Mouse (Mus musculus) bone marrow macrophage, adult 2 months (primary cell): ENCODE measurements at regions not wholly inside any gene's neighbourhood (a gene's known extent, or its start where the extent isn't known, plus 50 kb on each side); places are given as distances from the start of the nearest gene placed in this dataset.

Experiments
- H3K27ac ChIP-seq: 2 replicates; pipeline ENCODE4 v1.5.1; 2012; ENCODE audit warnings: low read depth, low read length; ENCODE audit not compliant: insufficient read depth
- H3K4me1 ChIP-seq: 2 replicates; pipeline ENCODE4 v1.6.1; 2012; ENCODE audit warnings: low read length; ENCODE audit not compliant: control insufficient read depth, insufficient read depth
- H3K4me3 ChIP-seq: 2 replicates; pipeline ENCODE4 v1.5.1; 2012; ENCODE audit warnings: mild to moderate bottlenecking, low read length, moderate library complexity; ENCODE audit not compliant: insufficient read depth
- CTCF ChIP-seq: IDR thresholded peaks from 2 replicates; pipeline ENCODE4 v1.5.1; 2012; ENCODE audit warnings: low read depth, mild to moderate bottlenecking, low read length, moderate library complexity
- POLR2A ChIP-seq: IDR thresholded peaks from 2 replicates; pipeline ENCODE4 v1.6.1; 2012; ENCODE audit warnings: mild to moderate bottlenecking, low read depth, low read length, borderline replicate concordance

DNA sequence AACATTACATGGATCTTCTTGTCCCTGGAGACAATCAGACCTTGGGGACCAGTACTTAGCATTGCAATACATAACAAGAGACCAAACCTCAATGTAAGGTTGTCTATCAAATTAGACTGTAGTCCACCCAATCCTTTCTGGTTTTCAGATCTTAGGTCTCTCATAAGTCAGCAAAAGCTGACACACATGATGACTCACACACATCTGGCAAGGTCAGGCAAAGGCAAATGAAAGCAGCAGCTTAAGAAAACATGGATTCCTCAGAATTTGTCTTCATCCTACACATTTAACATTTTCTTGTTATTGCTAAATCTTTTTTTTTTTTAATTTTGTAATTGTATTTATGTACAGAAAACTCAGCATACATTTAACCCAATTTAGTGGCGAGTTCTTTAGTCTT lies 52.0 kb downstream of the Gm11983 start:
- no peak overlapping the region for H3K27ac ChIP-seq
- no peaks in the 10 kb centered on the region for H3K4me1 ChIP-seq
- TF ChIP-seq POLR2A (no peak), CTCF (no peak)
- H3K4me3 ChIP-seq = no peak overlapping the region

DNA sequence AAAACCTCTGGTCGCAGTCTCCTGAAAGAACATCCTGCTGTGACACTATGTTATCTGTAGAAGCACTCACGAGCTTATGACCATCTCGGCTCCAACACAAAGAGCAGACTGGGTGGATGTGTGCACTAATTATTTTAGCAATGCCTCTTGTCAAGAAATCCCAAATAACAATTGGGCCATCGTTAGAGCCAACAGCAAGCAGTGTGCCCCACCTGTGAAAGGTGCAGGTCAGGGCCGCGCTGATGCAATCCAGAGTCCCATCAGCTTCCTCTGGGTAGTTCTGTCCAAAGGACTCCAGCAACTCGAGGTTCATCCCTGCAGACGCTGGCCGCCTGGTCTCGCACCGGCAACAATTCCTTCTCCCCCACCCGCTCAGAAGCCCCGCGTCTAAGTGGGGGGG lies 54.6 kb downstream of the Gm11983 start:
- H3K4me3 ChIP-seq = no peak overlapping the region
- no peaks in the 10 kb centered on the region for H3K4me1 ChIP-seq
- TF ChIP-seq CTCF = no peak
- no peak for TF ChIP-seq POLR2A
- no peak overlapping the region for H3K27ac ChIP-seq

DNA sequence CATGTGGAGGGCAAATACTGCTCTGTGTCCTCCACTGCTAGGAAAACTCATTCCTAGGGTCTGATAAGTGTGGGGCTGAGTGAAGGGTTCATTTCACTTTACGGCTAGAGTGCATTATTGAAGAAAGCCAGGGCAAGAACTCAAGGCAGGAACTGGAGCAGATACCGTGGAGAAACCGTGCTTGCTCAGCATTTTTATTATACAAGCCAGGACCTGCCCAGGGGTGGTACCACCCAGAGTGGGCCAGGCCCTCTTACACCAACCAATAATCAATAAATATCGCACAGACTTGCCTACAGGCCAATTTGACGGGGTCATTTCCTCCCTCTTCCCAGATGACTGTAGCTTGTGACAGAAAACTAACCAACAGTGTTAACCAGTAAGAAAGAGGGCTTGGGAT lies 57.7 kb downstream of the Gm11983 start:
- Histone ChIP-seq H3K4me3 (no peak overlapping the region), H3K4me1 (no peaks in the 10 kb centered on the region), H3K27ac (no peak overlapping the region)
- no peak for TF ChIP-seq CTCF
- no peak for TF ChIP-seq POLR2A

DNA sequence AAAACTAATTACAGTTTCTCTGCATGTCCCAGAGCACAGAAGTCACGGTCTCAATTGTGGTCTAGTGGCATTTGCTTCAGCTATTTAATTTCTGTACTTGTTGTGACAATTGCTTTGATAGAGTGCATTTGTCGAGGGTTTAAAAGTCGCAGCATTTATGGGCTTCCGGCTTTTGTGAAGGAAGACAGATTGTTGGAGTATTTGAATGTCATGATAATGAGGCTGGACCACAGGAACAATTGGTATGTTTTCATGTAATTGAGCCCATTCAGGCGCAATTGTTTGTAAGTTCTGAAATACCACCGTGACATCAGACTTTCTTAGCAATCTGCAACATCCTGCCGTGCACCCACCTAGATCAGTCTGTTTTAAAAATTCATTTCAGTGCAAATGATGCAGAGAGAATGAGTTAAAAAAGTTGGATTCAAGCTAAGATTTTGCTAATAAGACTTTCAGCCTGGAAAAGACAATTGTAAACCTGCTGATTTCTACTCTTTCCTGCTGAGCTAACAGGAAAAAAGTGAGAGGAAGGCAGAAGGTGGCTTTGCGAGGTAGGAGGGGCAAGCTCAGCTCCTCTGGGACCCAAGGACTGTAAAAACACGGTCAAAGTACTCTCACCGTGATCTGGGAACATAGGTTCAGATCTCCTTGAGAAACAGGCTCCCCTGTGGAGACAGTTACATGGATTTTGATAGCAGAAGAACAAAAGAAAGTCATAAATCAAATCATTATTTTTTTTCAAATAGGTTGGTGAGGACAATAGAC lies 58.7 kb downstream of the Gm11983 start:
- Histone ChIP-seq H3K4me3 (no peak overlapping the region), H3K27ac (no peak overlapping the region), H3K4me1 (no peaks in the 10 kb centered on the region)
- TF ChIP-seq POLR2A = no peak
- no peak for TF ChIP-seq CTCF

DNA sequence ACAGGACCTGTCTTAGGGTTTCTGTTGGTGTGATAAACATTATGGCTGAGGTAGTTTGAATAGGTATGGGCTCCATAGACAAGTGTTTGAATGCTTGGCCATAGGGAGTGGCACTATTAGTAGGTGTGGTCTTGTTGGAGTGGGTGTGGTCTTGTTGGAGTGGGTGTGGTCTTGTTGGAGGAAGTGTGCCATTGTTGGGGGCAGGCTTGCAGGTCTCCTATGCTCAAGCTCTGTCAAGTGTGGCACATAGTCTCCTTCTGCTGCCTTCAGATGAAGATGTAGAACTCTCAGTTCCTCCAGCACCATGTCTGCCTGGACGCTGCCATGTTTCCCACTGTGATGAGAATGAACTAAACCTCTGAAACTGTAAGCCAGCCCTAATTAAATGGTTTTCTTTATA lies 59.9 kb downstream of the Gm11983 start:
- Histone ChIP-seq H3K4me3 (no peak overlapping the region), H3K4me1 (no peaks in the 10 kb centered on the region), H3K27ac (no peak overlapping the region)
- no peak for TF ChIP-seq CTCF
- TF ChIP-seq POLR2A = no peak

DNA sequence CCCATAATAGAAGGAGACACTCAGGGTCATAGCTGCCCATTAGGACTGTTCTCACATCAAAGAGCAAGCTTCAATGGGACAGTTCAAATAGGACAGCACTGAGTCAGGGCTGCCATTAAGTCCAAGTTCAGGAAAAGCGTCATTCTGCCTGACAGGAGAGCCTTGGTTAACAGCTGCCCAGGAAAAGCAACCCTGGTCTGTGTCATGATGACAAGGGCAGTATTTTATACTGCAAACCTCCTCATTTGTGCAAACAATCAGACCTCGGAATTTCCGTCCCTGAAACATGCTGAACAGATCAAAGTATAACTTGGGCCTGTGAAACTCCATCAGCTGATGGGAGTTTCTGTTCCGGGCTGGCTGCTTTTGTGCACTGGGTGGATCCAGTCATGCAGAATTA lies 62.8 kb downstream of the Gm11983 start:
- Histone ChIP-seq H3K4me3 (no peak overlapping the region), H3K27ac (no peak overlapping the region), H3K4me1 (no peaks in the 10 kb centered on the region)
- TF ChIP-seq POLR2A = no peak
- no peak for TF ChIP-seq CTCF

DNA sequence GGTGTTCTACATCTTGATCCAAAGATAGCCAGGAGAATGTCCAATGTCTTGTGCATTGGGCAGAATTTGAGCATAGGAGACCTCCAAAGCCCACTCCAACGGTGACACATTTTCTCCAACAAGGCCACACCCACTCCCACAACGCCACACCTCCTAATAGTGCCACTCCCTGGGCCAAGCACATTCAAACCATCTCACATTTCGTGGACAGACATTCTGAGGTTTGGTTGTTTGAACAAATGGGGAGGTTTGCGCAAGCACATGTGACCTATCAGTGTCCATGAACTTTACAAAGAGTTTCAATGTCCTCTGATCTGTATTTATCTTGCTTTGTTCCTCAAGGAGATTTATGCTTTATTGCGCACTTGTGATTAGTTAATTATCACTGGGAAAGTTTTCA lies 63.5 kb downstream of the Gm11983 start:
- TF ChIP-seq CTCF (no peak), POLR2A (no peak)
- no peak overlapping the region for H3K27ac ChIP-seq
- H3K4me3 ChIP-seq = no peak overlapping the region
- H3K4me1 ChIP-seq = no peaks in the 10 kb centered on the region

DNA sequence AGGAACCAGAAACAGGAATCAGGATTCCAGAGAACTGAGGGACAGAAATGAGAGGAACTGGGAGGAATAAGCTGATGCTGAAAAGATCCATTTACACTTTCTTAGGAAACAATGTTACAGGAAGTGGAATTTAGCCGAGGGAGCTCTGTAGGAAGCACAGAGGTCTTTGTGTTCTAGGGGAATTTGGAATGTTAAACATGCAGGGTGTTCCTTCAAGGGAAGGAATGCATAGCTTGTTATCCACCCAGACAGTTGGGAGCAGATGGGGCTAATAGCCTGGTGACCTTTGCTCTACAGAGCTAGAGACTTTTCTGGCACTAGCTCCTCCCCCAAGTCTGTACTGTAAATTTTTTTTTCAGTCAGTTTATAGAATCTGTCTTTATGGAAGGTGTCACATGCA lies 64.1 kb downstream of the Gm11983 start:
- Histone ChIP-seq H3K4me1 (no peaks in the 10 kb centered on the region), H3K27ac (no peak overlapping the region), H3K4me3 (no peak overlapping the region)
- TF ChIP-seq POLR2A (no peak), CTCF (no peak)

DNA sequence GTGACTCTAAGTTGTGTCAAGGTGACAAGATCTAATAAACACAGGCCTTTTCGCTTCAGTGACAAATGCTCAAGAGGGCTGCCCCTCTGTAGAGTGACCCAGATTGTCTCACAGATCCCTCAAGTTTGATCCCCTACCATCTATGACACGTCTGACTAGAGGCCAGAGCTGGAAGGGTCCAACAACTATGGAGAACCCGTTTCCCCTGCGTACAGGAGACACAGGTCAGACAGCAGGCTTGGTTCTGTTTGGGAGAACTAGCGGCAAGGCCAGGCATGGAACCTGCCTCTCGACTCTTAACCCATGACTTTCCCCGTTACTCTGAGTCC lies 68.1 kb downstream of the Gm11983 start:
- H3K27ac ChIP-seq = no peak overlapping the region

DNA sequence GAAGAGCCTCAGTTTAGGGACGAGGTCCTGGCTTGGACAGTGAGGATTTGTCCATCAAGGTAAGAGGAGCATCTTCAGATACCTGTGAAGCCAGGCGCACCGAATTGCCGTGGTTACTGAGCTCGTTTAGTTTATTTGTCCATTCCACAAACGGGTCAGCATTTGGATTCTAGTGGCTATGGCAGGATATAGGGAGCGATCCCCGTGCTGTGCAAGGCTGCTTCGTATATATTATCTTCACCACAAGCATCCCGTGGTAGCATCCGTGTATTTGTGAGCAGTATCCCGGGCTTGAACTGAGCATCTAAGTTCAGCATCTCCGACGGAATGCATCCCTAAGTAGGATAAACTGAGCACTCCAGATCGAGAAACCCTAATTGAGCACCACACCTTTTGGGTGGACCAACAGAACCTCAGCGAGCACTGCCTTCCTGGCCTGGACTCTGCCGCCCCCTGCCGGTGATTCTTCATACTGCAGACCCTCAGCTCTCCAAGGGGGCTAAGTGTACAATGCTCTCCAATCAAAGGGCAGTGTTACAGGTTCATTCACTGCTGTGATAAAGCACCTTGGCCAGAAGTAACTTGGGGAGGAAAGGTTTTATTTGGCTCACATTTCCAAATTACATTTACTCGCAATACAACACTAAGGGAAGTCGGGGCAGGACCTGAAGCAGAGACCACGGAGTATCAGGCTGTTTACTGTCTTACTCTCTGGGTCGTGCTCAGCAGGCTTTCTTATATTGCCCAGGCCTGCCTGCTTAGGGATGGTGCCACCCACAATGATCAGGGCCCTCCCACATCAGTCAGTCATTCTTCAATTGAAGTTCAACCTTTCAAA lies 68.6 kb downstream of the Gm11983 start:
- no peak overlapping the region for H3K4me3 ChIP-seq
- no peak overlapping the region for H3K27ac ChIP-seq
- H3K4me1 ChIP-seq = no peaks in the 10 kb centered on the region
- TF ChIP-seq POLR2A = no peak
- TF ChIP-seq CTCF = peak; percentile 70

More for the DNA sequence above, 68.1 kb downstream of the Gm11983 start:
- TF ChIP-seq POLR2A (no peak), CTCF (no peak)
- no peak overlapping the region for H3K4me3 ChIP-seq
- no peaks in the 10 kb centered on the region for H3K4me1 ChIP-seq
